Mouse (Mus musculus) bone marrow macrophage, adult 2 months (primary cell): ENCODE measurements around the gene Fblim1.

Source experiments
- CTCF ChIP-seq: IDR thresholded peaks from 2 replicates; pipeline ENCODE4 v1.5.1; 2012; ENCODE audit warnings: low read depth, mild to moderate bottlenecking, low read length, moderate library complexity
- POLR2A ChIP-seq: IDR thresholded peaks from 2 replicates; pipeline ENCODE4 v1.6.1; 2012; ENCODE audit warnings: mild to moderate bottlenecking, low read depth, low read length, borderline replicate concordance

DNA sequence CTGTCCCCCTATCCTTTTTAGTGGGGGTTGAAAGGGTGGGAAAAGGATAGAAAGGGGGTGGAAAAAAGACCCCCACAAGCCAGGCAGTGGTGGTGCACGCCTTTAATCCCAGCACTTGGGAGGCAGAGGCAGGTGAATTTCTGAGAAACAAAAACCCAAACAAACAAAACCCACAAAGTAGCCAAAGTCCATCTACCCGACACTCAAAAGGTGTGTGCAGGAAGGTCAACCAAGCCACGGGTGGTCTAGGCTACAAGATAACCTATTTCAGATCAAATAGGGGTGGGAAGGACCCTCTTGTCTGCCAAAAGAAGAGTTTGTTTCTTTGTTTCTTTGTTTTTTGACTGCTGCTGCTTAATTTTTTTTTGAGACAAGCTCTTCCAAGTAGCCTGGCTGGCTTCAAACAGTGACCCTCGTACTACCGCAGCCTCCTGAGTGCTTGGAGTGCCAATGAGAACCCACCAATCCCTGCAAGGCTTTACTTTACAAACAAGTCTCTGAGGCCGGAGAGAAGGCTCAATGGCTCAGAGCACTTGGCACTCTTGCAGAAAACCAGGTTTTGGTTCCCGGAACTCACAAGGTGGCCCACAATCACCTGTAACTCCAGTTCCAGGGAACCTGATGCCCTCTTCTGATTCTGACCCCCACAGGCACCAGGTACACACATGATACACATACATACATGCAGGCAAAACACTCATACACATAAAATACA lies 78.8 kb downstream of the Fblim1 start:
- no peak for TF ChIP-seq POLR2A
- no peak for TF ChIP-seq CTCF
